Mouse (Mus musculus) heart, embryonic 12.5 days (tissue): ENCODE data around the gene Uqcrh. TPM values are rescaled to one million over a fixed set of nuclear protein-coding genes. Genes with fewer than 3 reads are reported as not detected.

ENCODE experiments used
- ATAC-seq: fragments of 200-750 bp; cut with Nextera tagmentation; 2 replicates; pipeline ENCODE4 v1.8.0; 2017; ENCODE audit warnings: moderate TSS enrichment, moderate library complexity; ENCODE audit not compliant: insufficient number of reproducible peaks, low FRiP score
- H3K27ac ChIP-seq: fragments of 300-500 bp; sonication (generic); 2 replicates; pipeline ENCODE4 v1.5.1; 2016; ENCODE audit warnings: mild to moderate bottlenecking, moderate library complexity; ENCODE audit not compliant: poor library complexity, severe bottlenecking
- H3K27me3 ChIP-seq: fragments of 300-500 bp; sonication (generic); replicated peaks from 2 replicates; pipeline ENCODE4 v1.6.1; 2016; ENCODE audit warnings: mild to moderate bottlenecking, moderate library complexity
- H3K36me3 ChIP-seq: fragments of 300-500 bp; sonication (generic); 2 replicates; pipeline ENCODE4 v1.6.1; 2016; ENCODE audit warnings: mild to moderate bottlenecking, moderate library complexity
- H3K4me1 ChIP-seq: fragments of 300-500 bp; sonication (generic); replicated peaks from 2 replicates; pipeline ENCODE4 v1.6.1; 2016; ENCODE audit warnings: mild to moderate bottlenecking
- H3K4me2 ChIP-seq: fragments of 300-500 bp; sonication (generic); 2 replicates; pipeline ENCODE4 v1.6.1; 2016; ENCODE audit warnings: mild to moderate bottlenecking, moderate library complexity
- H3K4me3 ChIP-seq: fragments of 300-500 bp; sonication (generic); 2 replicates; pipeline ENCODE4 v1.5.1; 2016; ENCODE audit warnings: mild to moderate bottlenecking
- H3K9ac ChIP-seq: fragments of 300-500 bp; sonication (generic); 2 replicates; pipeline ENCODE4 v1.6.1; 2016; ENCODE audit warnings: mild to moderate bottlenecking, moderate library complexity
- H3K9me3 ChIP-seq: fragments of 300-500 bp; sonication (generic); replicated peaks from 2 replicates; pipeline ENCODE4 v1.6.1; 2016; ENCODE audit warnings: mild to moderate bottlenecking, moderate library complexity
- WGBS: fragments of 180-500 bp; shearing (Covaris S2); methylation state at CpG from one replicate; pipeline ENCODE4 v1.1.7; 2016; 5-methylcytosine and 5-hydroxymethylcytosine counted together
- polyA plus RNA-seq: library from polyadenylated mRNA; unstranded; fragments of >200 nt; fragmentation: Nextera tagmentation; extraction: Ambion mirVana; gene quantifications from 2 replicates; pipeline ENCODE4 v1.2.1, GENCODE M21; 2016

The Uqcrh gene
- polyA plus RNA-seq, 1 experiment from 2014 or later, result 868 TPM

- peak within 1 kb of the TSS; percentile 63 for H3K4me3 ChIP-seq
- H3K27me3 ChIP-seq, result peaks cover 81% of the 10 kb centered on the region
- peak within 1 kb of the TSS; percentile 98 for H3K4me2 ChIP-seq
- H3K4me1 ChIP-seq, result 0 out of 2 replicates have a peak, but pooled peaks cover 2% of the 10 kb centered on the region
- ATAC-seq, result peak; percentile 29; the same call in 1 of the 2 replicates
- H3K9me3 ChIP-seq, result no peaks in the 10 kb centered on the region
- H3K36me3 ChIP-seq, result no peaks in the 10 kb centered on the region
- peak within 1 kb of the TSS; percentile 63 for H3K9ac ChIP-seq
- 9% methylated on average over 18 of the region's 18 CpGs for WGBS
- H3K27ac ChIP-seq, result no peak within 1 kb of the TSS
Observed at GRCm38 (mm10) chr4:116017902-116018746, 56.7 kb downstream of the Uqcrh start, which contains the start of gene Faah. Gene Faah, minus strand, starts transcription at chr4:116017926.

GRCm38 (mm10) chr4:116017300-116017901 is 57.5 kb downstream of the Uqcrh start:
- Histone ChIP-seq H3K27ac (no peak overlapping the region), H3K9me3 (no peaks in the 10 kb centered on the region), H3K36me3 (no peaks in the 10 kb centered on the region), H3K4me1 (0 out of 2 replicates have a peak, but pooled peaks cover 2% of the 10 kb centered on the region), H3K9ac (peak overlapping the region; percentile 63), H3K27me3 (peaks cover 83% of the 10 kb centered on the region), H3K4me3 (peak overlapping the region; percentile 63), H3K4me2 (peak overlapping the region; percentile 98)
- ATAC-seq, result peak; percentile 80
- under 1% methylated on average over 60 of the region's 60 CpGs for WGBS

Other genes starting within 250 kb of the Uqcrh start
- 6.7 TPM in 2 replicates for gene Mob3c, start 247.0 kb downstream of the Uqcrh start, polyA plus RNA-seq
- 20.1 and 21.6 TPM in 2 replicates for gene Mknk1, start 235.9 kb downstream of the Uqcrh start, polyA plus RNA-seq
- not detected in 2 replicates for gene Kncn, start 190.7 kb downstream of the Uqcrh start, polyA plus RNA-seq
- gene 6430628N08Rik, start 184.4 kb downstream of the Uqcrh start, polyA plus RNA-seq, result not detected in 2 replicates
- gene Dmbx1, start 135.1 kb downstream of the Uqcrh start, polyA plus RNA-seq, result 0.04 TPM in 1 of 2 replicates, not detected in the other
- 1.3 and 1.5 TPM in 2 replicates for gene Faah, start 57.1 kb downstream of the Uqcrh start, polyA plus RNA-seq
- gene Nsun4, start 21.2 kb downstream of the Uqcrh start, polyA plus RNA-seq, result 24.9 and 28.8 TPM in 2 replicates
- 60.2 and 63.3 TPM in 2 replicates for gene Lrrc41, start 198 bp upstream of the Uqcrh start, polyA plus RNA-seq
- 25.1 and 25.9 TPM in 2 replicates for gene Rad54l, start 48.6 kb upstream of the Uqcrh start, polyA plus RNA-seq
- 71.5 and 74.8 TPM in 2 replicates for gene Pomgnt1, start 48.8 kb upstream of the Uqcrh start, polyA plus RNA-seq
- 2.3 and 2.6 TPM in 2 replicates for gene Lurap1, start 76.3 kb upstream of the Uqcrh start, polyA plus RNA-seq
- gene Tspan1, start 92.5 kb upstream of the Uqcrh start, polyA plus RNA-seq, result not detected in 2 replicates
- gene 1700042G07Rik, start 98.3 kb upstream of the Uqcrh start, polyA plus RNA-seq, result not detected in 2 replicates
- not detected in 2 replicates for gene Gm49337, start 98.3 kb upstream of the Uqcrh start, polyA plus RNA-seq
- 25.6 and 25.8 TPM in 2 replicates for gene Pik3r3, start 146.5 kb upstream of the Uqcrh start, polyA plus RNA-seq